Mouse (Mus musculus) left cerebral cortex, adult 18-20 months (tissue): Measurements from ENCODE around the gene Fbxo27. TPM values are rescaled to one million over a fixed set of nuclear protein-coding genes. Genes with fewer than 3 reads are reported as not detected.
"Not testable (repeated sequence)": the region's sequence is repeated elsewhere in the genome, so short reads cannot be mapped to it uniquely, and the experiment has no call there.

Source experiments
- DNase-seq, 2 experiments: peaks; one replicate each; pipeline ENCODE4 v3.0.0; 2021 to 2022; ENCODE audit warnings: low spot score in 2 of 2, mixed read lengths in 1 of 2
- long read RNA-seq, 2 experiments: library from polyadenylated mRNA; stranded (forward); transcript quantifications; one replicate each; pipeline ENCODE4 v2.0.0; 2021
- total RNA-seq, 2 experiments: library from RNA; stranded (reverse); gene quantifications; 2 replicates each; pipeline ENCODE4 v1.2.3; 2021

The Fbxo27 gene
- 10 to 100 TPM; 24.6 TPM for total RNA-seq
- long read RNA-seq, experiment 1, transcript Fbxo27-203 (5 exons, 1,948 nt), result major isoform, 25 of 55 reads
- long read RNA-seq, experiment 1, partial matches to known transcripts, result 21 of 55 reads
- long read RNA-seq, experiment 1, other reads (novel, unspliced or antisense), result 9 of 55 reads
- long read RNA-seq, experiment 2, transcript Fbxo27-203 (5 exons, 1,948 nt), result major isoform, 23 of 53 reads
- long read RNA-seq, experiment 2, partial matches to known transcripts, result 15 of 53 reads
- long read RNA-seq, experiment 2, other reads (novel, unspliced or antisense), result 15 of 53 reads

GRCm38 (mm10) chr7:28692545-28693320, at the start of gene Fbxo27:
Gene Fbxo27 (plus strand): TSS chr7:28692849.
- peak; percentile 55 to 66 for DNase-seq

GRCm38 (mm10) chr7:28645366-28645765, 47.3 kb upstream of the Fbxo27 start:
- DNase-seq, result no peak

DNA sequence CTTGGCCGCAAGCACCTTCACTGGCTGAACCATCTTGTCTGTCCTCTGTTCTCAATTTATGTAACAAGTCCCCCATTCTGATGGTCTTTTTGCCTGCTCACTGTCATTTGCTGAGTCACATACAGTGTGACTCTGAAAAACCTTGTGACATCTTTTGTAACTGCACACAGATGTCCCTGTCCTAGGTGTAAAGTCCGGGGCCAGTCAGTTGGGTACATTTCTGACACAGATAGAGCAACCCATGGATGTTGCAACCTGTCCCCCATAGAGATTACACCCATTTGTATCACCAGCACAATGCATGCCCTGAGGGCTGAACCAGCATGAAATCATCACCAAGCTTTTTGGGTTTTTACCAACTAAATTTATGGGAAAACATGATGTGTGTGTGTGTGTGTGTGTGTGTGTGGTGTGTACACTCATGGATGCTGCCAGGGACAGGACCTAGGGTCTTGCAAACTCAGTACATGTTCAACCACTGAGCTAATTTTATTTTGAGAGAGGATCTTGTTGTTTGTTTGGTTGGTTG, 46.6 kb upstream of the Fbxo27 start:
- DNase-seq, result no peak

DNA sequence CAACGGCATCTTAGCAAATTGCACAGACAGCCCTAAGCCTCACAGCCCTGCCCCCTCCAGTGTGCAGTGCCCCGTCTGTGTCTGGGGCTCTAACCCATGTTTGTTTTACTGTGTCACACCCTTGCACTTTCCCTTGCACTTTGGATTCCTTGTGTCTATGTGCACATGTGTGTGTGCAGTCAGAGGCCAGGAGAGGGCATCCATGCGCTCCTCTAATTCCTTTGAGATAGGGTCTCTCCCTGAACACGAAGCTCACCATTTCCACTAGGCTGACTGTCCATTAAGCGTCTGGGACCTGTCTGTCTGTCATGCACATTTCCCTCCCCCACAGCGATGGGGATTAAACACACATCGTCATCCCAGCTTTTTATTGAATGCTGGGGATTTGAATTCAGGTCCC, 45.6 kb upstream of the Fbxo27 start:
- no peak for DNase-seq

DNA sequence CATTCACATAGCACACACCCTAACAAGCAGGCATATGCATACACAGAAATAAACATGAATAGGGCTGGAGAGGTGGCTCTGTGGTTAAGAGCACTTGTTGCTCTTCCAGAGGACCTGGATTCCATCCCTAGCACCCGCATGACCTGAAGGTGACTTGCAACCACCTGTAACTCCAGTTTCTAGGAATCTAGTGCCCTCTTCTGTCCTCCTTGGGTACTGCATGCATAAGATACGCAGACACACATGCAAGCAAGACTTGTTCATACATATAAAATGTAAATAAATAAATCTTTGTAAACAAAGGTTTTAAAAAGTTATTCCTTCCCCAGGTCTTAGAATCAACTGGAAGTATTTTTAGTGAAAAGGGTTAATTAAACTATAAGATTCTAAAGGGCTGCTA, 41.5 kb upstream of the Fbxo27 start:
- DNase-seq, result no peak

GRCm38 (mm10) chr7:28656430-28656829, 36.2 kb upstream of the Fbxo27 start:
- no peak for DNase-seq

- no peak for DNase-seq
Measured at GRCm38 (mm10) chr7:28665620-28666579, 26.7 kb upstream of the Fbxo27 start.

GRCm38 (mm10) chr7:28671172-28671571, 21.5 kb upstream of the Fbxo27 start:
- DNase-seq, result no peak

- DNase-seq, result no peak
Measured at GRCm38 (mm10) chr7:28672276-28672675, 20.4 kb upstream of the Fbxo27 start.

GRCm38 (mm10) chr7:28672786-28673185, 19.9 kb upstream of the Fbxo27 start:
- DNase-seq, result not testable (repeated sequence)

DNA sequence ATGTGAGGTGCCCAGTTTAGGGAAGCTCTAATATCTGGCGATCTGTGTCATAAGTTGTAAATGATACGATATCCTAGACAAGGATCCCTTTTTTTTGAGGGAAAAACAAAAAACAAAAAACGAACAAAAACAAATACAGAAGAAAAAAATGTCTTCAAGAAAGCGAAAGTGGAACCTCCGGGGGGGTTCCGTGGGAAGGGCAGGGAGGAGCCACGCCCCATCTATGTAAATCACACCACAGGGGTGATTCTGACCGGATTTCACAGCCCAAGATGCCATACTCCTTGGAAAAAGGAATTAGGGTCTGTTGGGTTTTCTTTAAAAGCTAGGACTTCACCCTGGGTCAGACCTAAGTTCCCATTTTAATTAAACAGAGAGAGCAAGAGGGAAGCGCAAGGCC, 17.7 kb upstream of the Fbxo27 start:
- DNase-seq, result no peak

DNA sequence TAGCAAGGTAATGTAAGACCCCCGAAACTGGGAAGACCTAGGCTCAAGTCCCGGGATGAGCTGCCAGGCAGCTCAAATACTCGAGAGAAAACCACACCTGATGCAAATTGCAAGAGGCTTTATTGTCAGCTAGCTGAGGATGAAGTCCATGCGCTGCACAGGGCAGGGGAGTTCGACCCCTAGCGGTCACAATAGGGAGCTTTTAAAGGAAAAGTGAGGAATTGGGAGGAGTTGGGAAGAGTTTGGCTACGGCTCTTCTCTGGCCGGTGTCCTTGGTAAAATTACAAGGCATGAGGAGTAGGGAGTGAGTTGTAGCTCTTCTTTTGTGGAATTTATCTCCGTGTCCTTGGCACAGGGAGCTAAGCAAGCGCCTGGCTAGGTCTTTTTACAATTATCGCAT, 16.9 kb upstream of the Fbxo27 start:
- DNase-seq, result no peak

- DNase-seq, result no peak
Measured at GRCm38 (mm10) chr7:28676811-28677541, 15.7 kb upstream of the Fbxo27 start.

GRCm38 (mm10) chr7:28677624-28678023, 15.0 kb upstream of the Fbxo27 start:
- no peak for DNase-seq

DNA sequence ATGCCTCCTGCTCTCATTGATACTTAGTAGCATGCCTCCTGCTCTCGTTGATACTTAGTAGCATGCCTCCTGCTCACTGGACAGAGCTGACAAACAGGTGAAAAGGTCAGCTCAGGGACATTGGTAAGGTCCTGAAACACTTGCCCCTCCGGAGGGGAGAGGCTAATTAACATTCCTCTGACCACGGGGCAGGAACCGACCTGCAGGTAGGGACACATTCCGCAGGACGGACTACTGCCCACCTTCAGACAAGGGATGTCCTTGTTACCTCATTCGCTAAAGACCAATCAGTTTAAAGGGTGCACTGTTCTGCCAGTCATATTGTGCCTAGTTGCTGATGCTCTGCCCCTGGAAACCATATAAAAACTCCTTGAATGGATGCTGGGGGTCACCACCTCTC, 1.6 kb upstream of the Fbxo27 start:
- DNase-seq, result no peak

DNA sequence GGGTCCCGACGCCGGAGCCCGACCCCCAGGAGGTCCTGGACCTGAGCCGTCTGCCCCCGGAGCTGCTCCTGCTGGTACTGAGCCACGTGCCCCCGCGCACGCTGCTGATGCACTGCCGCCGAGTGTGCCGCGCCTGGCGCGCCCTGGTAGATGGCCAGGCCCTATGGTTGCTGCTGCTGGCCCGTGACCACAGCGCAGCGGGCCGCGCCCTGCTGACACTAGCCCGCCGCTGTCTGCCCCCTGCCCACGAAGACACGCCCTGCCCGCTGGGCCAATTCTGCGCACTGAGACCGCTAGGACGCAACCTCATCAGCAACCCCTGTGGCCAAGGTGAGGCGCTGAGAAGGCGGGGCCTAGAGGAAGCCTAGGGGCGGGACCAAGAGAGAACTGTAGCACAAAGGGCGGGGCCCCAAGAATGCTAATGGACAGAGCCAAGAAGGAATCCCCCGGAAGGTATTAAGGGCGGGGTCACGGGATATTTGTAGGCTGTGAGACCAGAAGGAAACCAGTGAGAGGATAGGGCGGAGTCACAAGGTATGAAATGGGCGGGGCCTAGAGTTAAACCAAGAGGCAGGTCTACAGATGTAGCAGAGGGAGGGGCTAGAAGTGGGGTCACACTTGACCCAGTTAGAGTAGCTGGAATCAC, 795 bp downstream of the Fbxo27 start:
- peak; percentile 76 to 85 for DNase-seq

GRCm38 (mm10) chr7:28694423-28694822, 1.8 kb downstream of the Fbxo27 start:
- DNase-seq, result no peak

DNA sequence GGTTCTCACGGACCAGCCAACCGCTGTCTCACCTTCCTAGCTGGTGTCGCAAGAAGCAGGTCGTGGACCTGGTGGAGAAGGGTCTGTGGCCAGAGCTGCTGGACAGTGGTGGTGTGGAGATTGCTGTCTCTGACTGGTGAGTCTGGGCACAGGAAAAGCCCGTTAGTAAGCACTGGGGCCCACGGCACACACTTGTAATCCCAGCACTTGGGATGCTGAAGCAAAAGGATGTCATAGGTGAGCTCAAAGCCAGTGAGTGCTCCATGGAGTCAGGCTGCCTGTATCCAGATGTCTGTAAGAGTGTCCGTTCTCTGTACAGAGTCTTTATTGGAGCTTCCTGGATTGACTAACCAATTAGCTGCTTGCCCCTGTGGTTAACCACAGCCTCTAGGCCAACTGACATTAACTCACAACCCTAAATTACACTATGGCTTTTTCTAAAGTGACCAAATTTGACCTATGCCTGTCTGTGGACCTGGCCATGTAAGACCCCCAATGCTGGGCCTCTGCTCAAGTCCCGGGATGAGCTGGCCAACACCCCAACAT, 2.4 kb downstream of the Fbxo27 start:
- no peak for DNase-seq

GRCm38 (mm10) chr7:28697277-28697676, 4.6 kb downstream of the Fbxo27 start:
- no peak for DNase-seq

GRCm38 (mm10) chr7:28700269-28700668, 7.6 kb downstream of the Fbxo27 start:
- no peak for DNase-seq
